Mouse (Mus musculus) lung, embryonic 15.5 days (tissue): Measurements from ENCODE around the gene Itpr1. TPM values are rescaled to one million over a fixed set of nuclear protein-coding genes. Genes with fewer than 3 reads are reported as not detected.

Source experiments
- ATAC-seq: fragments of 200-750 bp; cut with Nextera tagmentation; 2 replicates; pipeline ENCODE4 v1.8.0; 2017; ENCODE audit warnings: moderate number of reproducible peaks, borderline replicate concordance; ENCODE audit not compliant: low FRiP score, low TSS enrichment; ENCODE audit errors: extremely low read depth
- H3K27ac ChIP-seq: fragments of 300-500 bp; sonication (generic); 2 replicates; pipeline ENCODE4 v1.5.1; 2015; ENCODE audit warnings: moderate library complexity, mild to moderate bottlenecking, inconsistent platforms
- H3K27me3 ChIP-seq: fragments of 300-500 bp; sonication (generic); 2 replicates; pipeline ENCODE4 v1.6.1; 2015; ENCODE audit warnings: inconsistent platforms
- H3K36me3 ChIP-seq: fragments of 300-500 bp; sonication (generic); 2 replicates; pipeline ENCODE4 v1.6.1; 2015; ENCODE audit warnings: inconsistent platforms
- H3K4me1 ChIP-seq: fragments of 300-500 bp; sonication (generic); 2 replicates; pipeline ENCODE4 v1.6.1; 2015; ENCODE audit warnings: inconsistent platforms
- H3K4me2 ChIP-seq: fragments of 300-500 bp; sonication (generic); 2 replicates; pipeline ENCODE4 v1.6.1; 2015; ENCODE audit warnings: inconsistent platforms, mild to moderate bottlenecking, moderate library complexity
- H3K4me3 ChIP-seq: fragments of 300-500 bp; sonication (generic); 2 replicates; pipeline ENCODE4 v1.5.1; 2015; ENCODE audit warnings: mild to moderate bottlenecking, inconsistent platforms
- H3K9ac ChIP-seq: fragments of 300-500 bp; sonication (generic); 2 replicates; pipeline ENCODE4 v1.6.1; 2015; ENCODE audit warnings: inconsistent platforms
- H3K9me3 ChIP-seq: fragments of 300-500 bp; sonication (generic); 2 replicates; pipeline ENCODE4 v1.6.1; 2016; ENCODE audit warnings: inconsistent platforms
- WGBS: fragments of 180-500 bp; shearing (Covaris S2); methylation state at CpG from one replicate; pipeline ENCODE4 v1.1.7; 2015; 5-methylcytosine and 5-hydroxymethylcytosine counted together
- polyA plus RNA-seq: library from polyadenylated mRNA; unstranded; fragments of >200 nt; fragmentation: Nextera tagmentation; extraction: Ambion mirVana; gene quantifications from 2 replicates; pipeline ENCODE4 v1.2.1, GENCODE M21; 2015

The Itpr1 gene
- polyA plus RNA-seq, 1 experiment from 2014 or later, result 14.9 TPM

GRCm38 (mm10) chr6:108335202-108335823 lies 122.4 kb downstream of the Itpr1 start:
- Histone ChIP-seq H3K4me2 (no peak overlapping the region), H3K4me1 (no peaks in the 10 kb centered on the region), H3K9ac (no peak overlapping the region), H3K9me3 (no peaks in the 10 kb centered on the region), H3K27ac (no peak overlapping the region), H3K27me3 (no peaks in the 10 kb centered on the region), H3K4me3 (no peak overlapping the region), H3K36me3 (no peaks in the 10 kb centered on the region)
- ATAC-seq, result no peak

DNA sequence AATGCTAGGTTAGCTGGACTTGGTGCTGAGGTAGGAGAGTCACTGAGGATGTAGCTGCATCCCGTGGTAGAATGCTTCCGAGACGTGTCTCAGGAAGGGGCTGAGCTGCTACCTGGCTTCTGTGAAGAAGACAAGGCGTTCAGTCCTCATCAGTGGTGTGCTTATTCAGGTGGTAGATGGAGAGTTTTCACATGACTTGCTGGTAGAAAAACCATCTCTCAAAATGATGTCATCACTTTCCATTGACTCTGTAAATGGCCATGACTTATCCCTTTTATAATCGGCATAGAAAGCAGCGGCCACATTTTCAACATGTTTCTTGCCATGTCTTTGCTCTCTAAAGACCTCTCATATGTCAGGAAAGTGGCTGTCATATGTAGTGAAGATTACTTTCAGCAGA lies 123.6 kb downstream of the Itpr1 start:
- H3K27me3 ChIP-seq, result no peaks in the 10 kb centered on the region
- H3K4me3 ChIP-seq, result no peak overlapping the region
- no peak for ATAC-seq
- H3K36me3 ChIP-seq, result no peaks in the 10 kb centered on the region
- H3K4me2 ChIP-seq, result no peak overlapping the region
- H3K4me1 ChIP-seq, result no peaks in the 10 kb centered on the region
- WGBS, result 88% methylated on average over 6 of the region's 6 CpGs
- H3K27ac ChIP-seq, result no peak overlapping the region
- H3K9me3 ChIP-seq, result no peaks in the 10 kb centered on the region
- no peak overlapping the region for H3K9ac ChIP-seq

- H3K4me3 ChIP-seq, result no peak overlapping the region
- H3K36me3 ChIP-seq, result no peaks in the 10 kb centered on the region
- H3K27me3 ChIP-seq, result no peaks in the 10 kb centered on the region
- no peaks in the 10 kb centered on the region for H3K9me3 ChIP-seq
- no peak overlapping the region for H3K27ac ChIP-seq
- ATAC-seq, result no peak
- H3K4me1 ChIP-seq, result no peaks in the 10 kb centered on the region
- no peak overlapping the region for H3K4me2 ChIP-seq
- no peak overlapping the region for H3K9ac ChIP-seq
- WGBS, result 54% methylated on average over 6 of the region's 6 CpGs
These were observed 124.4 kb downstream of the Itpr1 start for GRCm38 (mm10) chr6:108337289-108337688.

DNA sequence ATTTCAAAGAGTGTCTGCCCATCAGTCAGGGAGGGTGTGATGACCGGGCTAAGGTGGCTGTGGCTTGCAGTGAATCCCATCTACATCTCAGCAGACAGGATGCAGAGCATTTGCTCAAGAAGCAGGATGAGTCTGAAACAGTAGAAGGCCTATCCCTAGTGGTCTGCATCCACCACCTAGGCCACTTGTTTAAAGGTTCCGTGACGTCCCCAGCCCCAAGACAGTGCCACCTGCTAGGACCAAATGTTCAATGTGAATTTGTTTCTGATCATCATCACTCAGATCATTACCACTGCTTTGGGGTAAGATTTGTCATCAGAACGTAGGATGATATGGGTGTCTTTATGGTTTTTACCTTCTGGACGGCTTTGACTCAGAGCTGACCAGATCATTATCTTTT lies 125.5 kb downstream of the Itpr1 start:
- Histone ChIP-seq H3K4me3 (no peak overlapping the region), H3K36me3 (no peaks in the 10 kb centered on the region), H3K9me3 (no peaks in the 10 kb centered on the region), H3K27ac (no peak overlapping the region), H3K4me1 (no peaks in the 10 kb centered on the region), H3K9ac (no peak overlapping the region), H3K4me2 (no peak overlapping the region), H3K27me3 (no peaks in the 10 kb centered on the region)
- ATAC-seq, result no peak
- WGBS, result 87% methylated on average over 5 of the region's 5 CpGs

GRCm38 (mm10) chr6:108342989-108343388 lies 130.1 kb downstream of the Itpr1 start:
- H3K9me3 ChIP-seq, result no peaks in the 10 kb centered on the region
- H3K36me3 ChIP-seq, result no peaks in the 10 kb centered on the region
- no peak overlapping the region for H3K4me2 ChIP-seq
- no peaks in the 10 kb centered on the region for H3K27me3 ChIP-seq
- no peak for ATAC-seq
- 74% methylated on average over 5 of the region's 5 CpGs for WGBS
- H3K27ac ChIP-seq, result no peak overlapping the region
- no peak overlapping the region for H3K9ac ChIP-seq
- no peak overlapping the region for H3K4me3 ChIP-seq
- H3K4me1 ChIP-seq, result no peaks in the 10 kb centered on the region

DNA sequence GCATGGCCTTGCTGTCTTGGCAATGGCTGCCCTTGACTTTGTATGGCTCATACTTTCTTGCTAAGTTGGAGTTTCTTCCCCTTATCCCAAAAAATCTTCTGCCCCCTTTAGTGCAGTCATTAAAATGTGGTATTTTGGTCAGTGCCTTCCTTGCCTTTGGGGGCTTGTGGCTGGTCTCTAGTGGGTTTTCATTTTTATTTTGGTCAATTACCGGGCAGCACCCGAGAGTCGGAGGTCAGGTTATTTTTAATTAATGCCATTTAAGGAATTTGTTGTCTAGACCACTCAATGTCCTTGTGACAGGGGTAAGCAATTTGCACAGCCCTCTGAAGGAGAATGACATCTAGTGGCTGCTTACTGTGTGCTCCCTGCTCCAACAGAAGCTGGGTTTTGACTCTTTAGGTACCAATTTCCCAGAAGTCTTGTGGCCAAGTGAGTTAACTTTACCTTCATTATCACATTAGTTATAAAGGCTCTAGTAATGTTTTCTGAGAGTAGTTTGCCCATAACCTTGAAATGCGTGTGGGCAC lies 130.9 kb downstream of the Itpr1 start:
- no peak overlapping the region for H3K4me2 ChIP-seq
- WGBS, result 68% methylated on average over 4 of the region's 4 CpGs

DNA sequence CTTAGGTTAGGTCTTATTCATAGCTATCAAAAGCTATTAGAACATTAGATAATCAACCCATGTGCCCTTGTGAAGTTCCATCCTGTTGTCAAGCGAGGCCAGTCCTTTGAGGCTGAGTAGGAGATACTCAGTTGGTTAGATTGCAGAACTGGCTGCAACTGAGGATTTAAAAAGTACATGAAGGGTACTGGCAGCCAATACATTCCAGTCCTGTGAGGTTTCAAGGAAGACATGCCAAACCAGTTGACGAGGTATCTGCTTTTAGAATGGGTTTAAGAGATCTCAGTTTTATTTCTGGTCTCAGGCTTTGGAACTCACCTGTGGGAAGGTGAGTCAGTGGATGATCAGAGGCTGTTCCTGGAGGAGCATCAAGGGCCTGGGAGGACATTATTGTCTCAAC lies 137.9 kb downstream of the Itpr1 start:
- Histone ChIP-seq H3K9ac (no peak overlapping the region), H3K9me3 (no peaks in the 10 kb centered on the region), H3K36me3 (peaks cover 3% of the 10 kb centered on the region; the same call in 1 of the 2 replicates), H3K4me3 (no peak overlapping the region), H3K27ac (no peak overlapping the region), H3K4me2 (no peak overlapping the region), H3K4me1 (no peaks in the 10 kb centered on the region), H3K27me3 (no peaks in the 10 kb centered on the region)
- no peak for ATAC-seq
- 85% methylated on average over 2 of the region's 2 CpGs for WGBS

More for the DNA sequence above, 130.9 kb downstream of the Itpr1 start:
- Histone ChIP-seq H3K4me1 (no peaks in the 10 kb centered on the region), H3K27me3 (no peaks in the 10 kb centered on the region), H3K9me3 (no peaks in the 10 kb centered on the region), H3K9ac (no peak overlapping the region), H3K4me3 (no peak overlapping the region), H3K27ac (no peak overlapping the region), H3K36me3 (no peaks in the 10 kb centered on the region)
- no peak for ATAC-seq

GRCm38 (mm10) chr6:108351998-108352397 lies 139.1 kb downstream of the Itpr1 start:
- no peak for ATAC-seq
- H3K4me1 ChIP-seq, result no peaks in the 10 kb centered on the region
- H3K4me3 ChIP-seq, result no peak overlapping the region
- H3K4me2 ChIP-seq, result no peak overlapping the region
- no peaks in the 10 kb centered on the region for H3K27me3 ChIP-seq
- no peak overlapping the region for H3K27ac ChIP-seq
- no peak overlapping the region for H3K9ac ChIP-seq
- peaks cover 3% of the 10 kb centered on the region; the same call in 1 of the 2 replicates for H3K36me3 ChIP-seq
- no peaks in the 10 kb centered on the region for H3K9me3 ChIP-seq
- WGBS, result 68% methylated on average over 8 of the region's 8 CpGs

DNA sequence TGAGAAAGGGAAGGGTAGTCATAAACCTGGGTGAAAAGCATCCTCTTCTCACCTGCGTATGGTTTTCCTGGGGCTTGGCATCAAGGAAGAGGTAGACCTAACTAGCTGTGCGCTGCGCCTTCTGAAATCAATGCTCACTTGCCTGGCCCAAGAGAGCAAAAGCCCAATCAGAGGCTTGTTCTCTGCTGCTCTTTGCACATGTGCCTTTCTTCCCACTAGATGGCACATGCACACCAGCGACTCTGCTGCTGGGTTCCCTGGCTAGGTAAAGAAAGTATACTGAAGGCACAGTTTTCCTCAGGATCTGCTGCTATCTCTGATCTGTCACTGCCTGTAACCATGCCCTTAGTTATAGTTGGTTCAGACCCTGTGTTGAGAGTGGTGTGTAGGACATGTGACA lies 154.5 kb downstream of the Itpr1 start:
- Histone ChIP-seq H3K27me3 (no peaks in the 10 kb centered on the region), H3K4me1 (no peaks in the 10 kb centered on the region), H3K4me2 (no peak overlapping the region), H3K36me3 (peaks cover 18% of the 10 kb centered on the region), H3K9me3 (no peaks in the 10 kb centered on the region), H3K9ac (no peak overlapping the region), H3K4me3 (no peak overlapping the region), H3K27ac (no peak overlapping the region)
- no peak for ATAC-seq
- WGBS, result 81% methylated on average over 4 of the region's 4 CpGs

GRCm38 (mm10) chr6:108369031-108369430 lies 156.1 kb downstream of the Itpr1 start:
- no peak overlapping the region for H3K27ac ChIP-seq
- H3K36me3 ChIP-seq, result peaks cover 12% of the 10 kb centered on the region
- no peaks in the 10 kb centered on the region for H3K9me3 ChIP-seq
- no peak overlapping the region for H3K4me3 ChIP-seq
- no peaks in the 10 kb centered on the region for H3K4me1 ChIP-seq
- no peak overlapping the region for H3K4me2 ChIP-seq
- no peak overlapping the region for H3K9ac ChIP-seq
- ATAC-seq, result no peak
- H3K27me3 ChIP-seq, result no peaks in the 10 kb centered on the region
- 95% methylated on average over 11 of the region's 11 CpGs for WGBS

DNA sequence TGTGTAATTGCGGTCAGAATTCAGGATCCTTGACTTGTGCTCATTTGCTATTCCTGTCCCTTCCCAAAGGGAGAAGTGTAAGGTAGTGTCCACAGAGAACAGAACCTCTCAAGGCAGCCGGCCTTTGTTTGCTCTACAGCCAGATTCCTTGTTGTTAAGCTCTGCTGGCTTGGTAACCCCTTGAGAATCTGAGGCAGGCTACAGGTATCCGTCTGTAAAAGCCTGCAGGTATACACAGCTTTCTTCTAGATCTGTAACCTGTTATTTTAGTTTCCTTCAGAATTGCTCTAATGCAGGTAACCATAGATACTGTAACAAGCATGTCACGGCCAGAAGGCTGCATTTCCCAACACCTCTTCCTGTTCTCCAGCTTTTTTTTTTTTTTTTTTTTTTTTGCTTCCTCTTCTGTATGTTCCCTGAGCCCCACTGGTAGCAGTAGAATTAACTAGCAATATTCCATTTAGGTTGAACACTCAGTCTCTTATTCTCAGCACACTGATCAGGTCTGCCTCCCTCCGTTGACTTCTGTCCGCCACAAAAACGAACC lies 158.5 kb downstream of the Itpr1 start:
- Histone ChIP-seq H3K9me3 (no peaks in the 10 kb centered on the region), H3K4me1 (no peaks in the 10 kb centered on the region), H3K4me3 (no peak overlapping the region), H3K9ac (no peak overlapping the region), H3K36me3 (peaks cover 12% of the 10 kb centered on the region), H3K4me2 (no peak overlapping the region), H3K27ac (no peak overlapping the region), H3K27me3 (no peaks in the 10 kb centered on the region)
- 67% methylated on average over 7 of the region's 7 CpGs for whole genome bisulfite sequencing
- no peak for ATAC-seq

DNA sequence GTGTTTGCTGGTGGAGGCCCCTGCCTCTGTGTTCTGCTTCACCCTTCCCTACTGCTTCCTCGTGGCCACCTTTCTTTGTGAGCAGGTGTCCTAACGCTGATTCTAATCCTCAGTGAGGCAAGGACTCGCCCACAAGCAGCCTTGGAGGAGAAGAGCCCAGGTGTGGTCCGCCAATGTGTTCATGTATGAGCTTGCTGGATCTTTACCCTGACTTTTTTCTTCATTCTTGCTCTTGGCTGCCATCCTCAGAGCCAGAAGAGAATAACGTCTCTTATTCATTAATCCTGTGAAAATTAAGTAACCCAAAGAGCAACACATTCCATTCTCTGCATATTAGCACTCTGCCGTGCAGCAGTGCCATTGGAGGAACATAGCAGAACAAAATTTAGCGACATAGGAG lies 161.1 kb downstream of the Itpr1 start:
- H3K27ac ChIP-seq, result no peak overlapping the region
- 67% methylated on average over 7 of the region's 7 CpGs for WGBS
- H3K36me3 ChIP-seq, result peaks cover 6% of the 10 kb centered on the region
- no peak for ATAC-seq
- no peaks in the 10 kb centered on the region for H3K27me3 ChIP-seq
- no peaks in the 10 kb centered on the region for H3K9me3 ChIP-seq
- no peak overlapping the region for H3K4me2 ChIP-seq
- H3K4me1 ChIP-seq, result no peaks in the 10 kb centered on the region
- H3K4me3 ChIP-seq, result no peak overlapping the region
- no peak overlapping the region for H3K9ac ChIP-seq
